Mouse (Mus musculus): ENCODE measurements around the gene St7.

DNA sequence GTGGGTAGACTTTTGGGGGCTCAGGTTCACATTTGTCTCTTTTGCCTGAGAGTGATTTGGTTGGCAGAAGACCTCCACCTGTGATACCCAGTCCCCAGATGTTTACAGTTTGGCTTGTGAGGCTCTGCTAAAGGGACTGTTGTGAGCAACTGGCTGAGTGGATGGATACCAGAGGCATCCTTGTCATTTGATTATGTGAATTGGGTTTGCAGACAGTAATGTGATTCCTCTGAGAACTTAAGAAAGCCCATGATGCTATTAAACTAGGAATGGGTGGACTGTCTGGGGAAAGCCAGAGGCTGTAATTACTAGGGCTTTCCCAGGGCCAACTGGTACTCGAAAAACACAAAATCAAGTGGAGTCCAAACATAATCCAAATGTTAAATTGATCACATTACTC lies 286.6 kb downstream of the St7 start:
- TF ChIP-seq CTCF (IDR thresholded peaks at IDR 0.05; ENCODE audit: borderline replicate concordance, extremely low read depth, insufficient read depth, insufficient read length) (no peak), POLR2A (IDR thresholded peaks at IDR 0.05; ENCODE audit: borderline replicate concordance, extremely low read depth, insufficient read depth, insufficient read length, poor library complexity, severe bottlenecking) (no peak)
